Mouse (Mus musculus): ENCODE data around the gene Chchd5. TPM values are rescaled to one million over a fixed set of nuclear protein-coding genes. Genes with fewer than 3 reads are reported as not detected.

The Chchd5 gene
- polyA plus RNA-seq, 1 experiment from 2014 or later, result 24.2 TPM

- ATAC-seq (ENCODE audit: low FRiP score, low read depth), result no peak
- 69% methylated on average over 10 of the region's 10 CpGs for WGBS
Measured at GRCm38 (mm10) chr2:129166466-129167463, 37.3 kb downstream of the Chchd5 start.

GRCm38 (mm10) chr2:129173386-129173785 lies 43.9 kb downstream of the Chchd5 start:
- Histone ChIP-seq H3K9me3 (no peaks in the 10 kb centered on the region), H3K4me2 (replicated peaks) (0 out of 2 replicates have a peak overlapping the region, but pooled peaks have one; percentile 0), H3K27ac (replicated peaks) (no peak overlapping the region), H3K9ac (replicated peaks) (no peak overlapping the region), H3K27me3 (peaks cover 5% of the 10 kb centered on the region; the same call in 1 of the 2 replicates), H3K4me3 (no peak overlapping the region), H3K36me3 (no peaks in the 10 kb centered on the region), H3K4me1 (no peaks in the 10 kb centered on the region)
- 54% methylated on average over 10 of the region's 10 CpGs for WGBS
- no peak for ATAC-seq (ENCODE audit: low FRiP score, low read depth)

More at GRCm38 (mm10) chr2:129166466-129167463, 37.3 kb downstream of the Chchd5 start:
- Histone ChIP-seq H3K27me3 (no peaks in the 10 kb centered on the region), H3K9ac (replicated peaks) (no peak overlapping the region), H3K4me2 (replicated peaks) (no peak overlapping the region), H3K9me3 (no peaks in the 10 kb centered on the region), H3K4me3 (no peak overlapping the region), H3K27ac (replicated peaks) (no peak overlapping the region), H3K4me1 (0 out of 2 replicates have a peak, but pooled peaks cover 3% of the 10 kb centered on the region), H3K36me3 (no peaks in the 10 kb centered on the region)

- H3K27me3 ChIP-seq, result peaks cover 5% of the 10 kb centered on the region; the same call in 1 of the 2 replicates
- WGBS, result 48% methylated on average over 7 of the region's 7 CpGs
- H3K9me3 ChIP-seq, result no peaks in the 10 kb centered on the region
- no peak overlapping the region for H3K4me3 ChIP-seq
- no peaks in the 10 kb centered on the region for H3K4me1 ChIP-seq
- no peak overlapping the region for H3K4me2 ChIP-seq (replicated peaks)
- no peak overlapping the region for H3K27ac ChIP-seq (replicated peaks)
- H3K36me3 ChIP-seq, result no peaks in the 10 kb centered on the region
- no peak overlapping the region for H3K9ac ChIP-seq (replicated peaks)
- ATAC-seq (ENCODE audit: low FRiP score, low read depth), result no peak
Measured at GRCm38 (mm10) chr2:129174474-129174873, 45.0 kb downstream of the Chchd5 start.

DNA sequence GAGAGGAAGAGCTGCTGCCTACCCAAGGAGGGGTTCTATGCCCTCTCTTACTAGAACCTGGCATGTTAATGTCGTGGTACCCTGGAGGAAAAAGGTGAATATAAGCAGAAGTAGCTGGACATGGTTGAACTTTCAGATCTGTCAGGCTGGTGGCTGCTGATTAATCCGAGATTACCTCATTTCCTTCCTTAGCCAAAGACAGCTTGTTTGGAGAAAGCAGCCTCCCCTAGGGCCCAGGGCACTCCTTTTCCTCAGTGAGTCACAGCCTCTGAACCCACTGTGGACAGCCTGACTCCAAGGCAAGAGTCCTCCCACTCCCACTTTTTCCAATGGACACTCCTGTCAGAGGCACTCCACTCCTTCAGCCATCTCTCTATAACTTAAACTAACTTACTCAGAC lies 46.1 kb downstream of the Chchd5 start:
- H3K4me2 ChIP-seq (replicated peaks), result no peak overlapping the region
- H3K4me3 ChIP-seq, result no peak overlapping the region
- 77% methylated on average over 2 of the region's 2 CpGs for WGBS
- H3K27ac ChIP-seq (replicated peaks), result no peak overlapping the region
- peaks cover 5% of the 10 kb centered on the region; the same call in 1 of the 2 replicates for H3K27me3 ChIP-seq
- H3K9ac ChIP-seq (replicated peaks), result no peak overlapping the region
- H3K36me3 ChIP-seq, result no peaks in the 10 kb centered on the region
- no peaks in the 10 kb centered on the region for H3K9me3 ChIP-seq
- ATAC-seq (ENCODE audit: low FRiP score, low read depth), result no peak
- no peaks in the 10 kb centered on the region for H3K4me1 ChIP-seq

DNA sequence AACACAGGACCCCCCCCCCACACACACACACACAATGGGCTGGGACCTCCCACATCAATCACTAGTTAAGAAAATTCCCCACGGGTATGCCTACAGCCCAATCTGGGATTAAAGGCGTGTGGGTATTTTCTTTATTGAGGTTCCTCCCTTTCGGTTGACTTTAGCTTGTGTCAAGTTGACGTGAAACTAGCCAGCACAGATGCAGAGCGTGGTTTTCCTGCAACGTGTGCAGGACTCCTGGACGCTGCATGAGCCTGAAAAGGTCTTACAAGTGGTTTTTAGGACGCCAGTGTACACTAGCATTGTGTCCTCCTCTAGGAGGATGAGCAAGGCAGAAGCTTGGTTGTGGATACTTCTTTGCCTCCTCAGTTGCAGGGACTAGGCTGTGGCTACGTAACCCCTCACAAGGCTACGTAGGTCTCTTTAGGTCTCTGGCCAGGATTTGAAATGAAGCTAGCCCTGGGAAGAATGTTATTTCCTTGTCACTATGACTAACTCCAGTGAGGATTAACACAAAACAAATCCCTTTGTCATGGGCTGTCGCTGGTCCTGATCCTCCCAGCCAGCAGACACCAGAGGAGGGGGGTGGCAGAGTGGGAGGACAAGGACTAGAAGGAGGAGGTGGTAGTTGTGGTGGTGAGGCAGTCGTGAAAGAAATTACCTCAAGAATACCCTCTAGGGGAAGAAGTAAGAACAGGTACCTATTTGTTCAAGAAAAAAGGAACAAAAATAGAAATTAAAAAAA lies 47.3 kb downstream of the Chchd5 start:
- no peak overlapping the region for H3K4me3 ChIP-seq
- ATAC-seq (ENCODE audit: low FRiP score, low read depth), result no peak
- H3K4me1 ChIP-seq, result no peaks in the 10 kb centered on the region
- H3K4me2 ChIP-seq (replicated peaks), result no peak overlapping the region
- H3K36me3 ChIP-seq, result no peaks in the 10 kb centered on the region
- peaks cover 5% of the 10 kb centered on the region; the same call in 1 of the 2 replicates for H3K27me3 ChIP-seq
- H3K9ac ChIP-seq (replicated peaks), result no peak overlapping the region
- H3K27ac ChIP-seq (replicated peaks), result no peak overlapping the region
- WGBS, result 58% methylated on average over 12 of the region's 12 CpGs
- no peaks in the 10 kb centered on the region for H3K9me3 ChIP-seq

- H3K4me1 ChIP-seq, result no peaks in the 10 kb centered on the region
- no peaks in the 10 kb centered on the region for H3K9me3 ChIP-seq
- H3K27ac ChIP-seq (replicated peaks), result no peak overlapping the region
- H3K4me2 ChIP-seq (replicated peaks), result no peak overlapping the region
- peaks cover 5% of the 10 kb centered on the region; the same call in 1 of the 2 replicates for H3K27me3 ChIP-seq
- H3K9ac ChIP-seq (replicated peaks), result no peak overlapping the region
- H3K4me3 ChIP-seq, result no peak overlapping the region
- H3K36me3 ChIP-seq, result no peaks in the 10 kb centered on the region
- no peak for ATAC-seq (ENCODE audit: low FRiP score, low read depth)
- 58% methylated on average over 3 of the region's 3 CpGs for WGBS
Measured at GRCm38 (mm10) chr2:129177661-129178060, 48.2 kb downstream of the Chchd5 start.

- H3K4me1 ChIP-seq, result no peaks in the 10 kb centered on the region
- ATAC-seq (ENCODE audit: low FRiP score, low read depth), result no peak
- no peaks in the 10 kb centered on the region for H3K36me3 ChIP-seq
- H3K9me3 ChIP-seq, result no peaks in the 10 kb centered on the region
- H3K9ac ChIP-seq (replicated peaks), result no peak overlapping the region
- H3K4me2 ChIP-seq (replicated peaks), result no peak overlapping the region
- no peak overlapping the region for H3K4me3 ChIP-seq
- WGBS, result 53% methylated on average over 10 of the region's 10 CpGs
- peaks cover 5% of the 10 kb centered on the region; the same call in 1 of the 2 replicates for H3K27me3 ChIP-seq
- H3K27ac ChIP-seq (replicated peaks), result no peak overlapping the region
Measured at GRCm38 (mm10) chr2:129178182-129178908, 48.8 kb downstream of the Chchd5 start.

DNA sequence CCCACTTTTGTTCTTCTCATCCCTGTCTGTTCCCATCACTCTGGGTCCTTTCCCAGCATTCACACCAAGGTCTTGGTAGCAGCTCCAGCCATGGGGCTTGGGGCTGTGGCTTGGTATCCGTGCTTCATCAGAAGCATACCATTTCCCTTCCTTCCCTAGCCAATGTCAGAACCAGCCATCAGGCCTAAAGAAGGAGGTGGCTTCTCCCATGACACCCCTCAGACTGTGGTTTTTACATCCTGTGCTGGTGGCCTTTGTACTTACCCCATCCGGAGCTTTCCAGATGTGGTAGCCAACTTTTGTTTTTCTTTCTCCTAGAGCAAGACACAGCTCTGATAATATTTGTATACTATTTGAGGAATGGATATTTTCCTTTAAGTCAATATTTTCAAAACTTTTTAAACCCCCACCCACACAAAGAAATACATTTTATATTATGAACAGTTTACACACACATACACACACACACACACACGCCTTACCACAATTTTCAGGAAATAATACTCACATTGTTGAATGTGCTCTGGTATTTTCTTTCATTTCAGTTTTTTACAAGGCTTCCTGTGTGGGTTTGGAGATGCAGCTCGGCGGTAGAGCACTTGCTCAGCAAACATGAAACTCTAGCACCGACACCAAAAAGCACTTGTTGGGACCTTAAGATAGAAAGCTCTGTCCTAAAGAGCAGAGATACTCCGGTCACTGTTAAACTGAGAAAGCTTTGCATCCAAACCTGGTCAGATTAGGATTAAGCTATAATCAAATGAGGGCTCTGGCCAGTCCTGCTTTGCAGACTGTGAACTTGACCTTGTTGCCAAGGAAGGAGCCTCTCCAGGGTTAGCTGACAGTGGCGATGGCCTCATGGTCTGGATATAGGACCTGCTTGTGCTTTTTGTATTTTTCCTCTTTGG lies 50.7 kb downstream of the Chchd5 start:
- H3K9me3 ChIP-seq, result no peaks in the 10 kb centered on the region
- no peaks in the 10 kb centered on the region for H3K27me3 ChIP-seq
- 85% methylated on average over 8 of the region's 8 CpGs for WGBS
- no peak overlapping the region for H3K4me2 ChIP-seq (replicated peaks)
- no peak overlapping the region for H3K27ac ChIP-seq (replicated peaks)
- H3K4me1 ChIP-seq, result no peaks in the 10 kb centered on the region
- H3K4me3 ChIP-seq, result no peak overlapping the region
- ATAC-seq (ENCODE audit: low FRiP score, low read depth), result no peak
- no peak overlapping the region for H3K9ac ChIP-seq (replicated peaks)
- no peaks in the 10 kb centered on the region for H3K36me3 ChIP-seq

GRCm38 (mm10) chr2:129181509-129181908 lies 52.0 kb downstream of the Chchd5 start:
- WGBS, result 94% methylated on average over 5 of the region's 5 CpGs
- Histone ChIP-seq H3K27me3 (no peaks in the 10 kb centered on the region), H3K36me3 (no peaks in the 10 kb centered on the region), H3K4me2 (replicated peaks) (no peak overlapping the region), H3K4me3 (no peak overlapping the region), H3K27ac (replicated peaks) (no peak overlapping the region), H3K4me1 (no peaks in the 10 kb centered on the region), H3K9me3 (no peaks in the 10 kb centered on the region), H3K9ac (replicated peaks) (no peak overlapping the region)
- ATAC-seq (ENCODE audit: low FRiP score, low read depth), result no peak

DNA sequence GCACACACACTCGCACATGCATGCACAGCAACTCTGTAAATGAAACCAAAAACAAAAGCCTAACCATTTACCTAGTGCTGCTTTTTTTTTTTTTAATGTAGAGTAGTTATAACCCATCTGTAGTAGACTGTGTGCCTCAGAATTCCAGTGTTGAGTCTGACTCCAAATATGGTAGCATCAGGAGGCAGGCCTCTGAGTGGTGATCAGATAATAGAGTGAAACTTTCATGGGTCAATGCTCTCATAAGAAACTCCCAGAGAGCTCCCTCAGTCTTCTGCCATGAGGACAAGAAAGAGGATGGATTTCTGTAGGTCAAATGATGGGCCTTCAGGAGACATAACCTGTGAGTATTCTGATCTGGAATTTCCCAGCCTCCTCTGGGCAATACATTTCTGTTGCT lies 52.9 kb downstream of the Chchd5 start:
- Histone ChIP-seq H3K27me3 (no peaks in the 10 kb centered on the region), H3K9me3 (no peaks in the 10 kb centered on the region), H3K4me3 (no peak overlapping the region), H3K4me2 (replicated peaks) (no peak overlapping the region), H3K4me1 (no peaks in the 10 kb centered on the region), H3K27ac (replicated peaks) (no peak overlapping the region), H3K36me3 (no peaks in the 10 kb centered on the region), H3K9ac (replicated peaks) (no peak overlapping the region)
- WGBS, result 96% methylated on average over 1 of the region's 1 CpGs
- no peak for ATAC-seq (ENCODE audit: low FRiP score, low read depth)

GRCm38 (mm10) chr2:129183561-129184031 lies 54.1 kb downstream of the Chchd5 start:
- H3K27ac ChIP-seq (replicated peaks), result no peak overlapping the region
- H3K4me3 ChIP-seq, result no peak overlapping the region
- 79% methylated on average over 14 of the region's 14 CpGs for WGBS
- no peaks in the 10 kb centered on the region for H3K4me1 ChIP-seq
- H3K36me3 ChIP-seq, result no peaks in the 10 kb centered on the region
- H3K27me3 ChIP-seq, result no peaks in the 10 kb centered on the region
- no peak for ATAC-seq (ENCODE audit: low FRiP score, low read depth)
- H3K9ac ChIP-seq (replicated peaks), result no peak overlapping the region
- H3K9me3 ChIP-seq, result no peaks in the 10 kb centered on the region
- no peak overlapping the region for H3K4me2 ChIP-seq (replicated peaks)

Measured in midbrain, embryonic 12.5 days (tissue).